Mouse (Mus musculus): ENCODE results near the gene Mat1a. TPM values are rescaled to one million over a fixed set of nuclear protein-coding genes. Genes with fewer than 3 reads are reported as not detected.

Mat1a gene
- polyA plus RNA-seq, 2 experiments, result 8.3 to 20.4 TPM

DNA sequence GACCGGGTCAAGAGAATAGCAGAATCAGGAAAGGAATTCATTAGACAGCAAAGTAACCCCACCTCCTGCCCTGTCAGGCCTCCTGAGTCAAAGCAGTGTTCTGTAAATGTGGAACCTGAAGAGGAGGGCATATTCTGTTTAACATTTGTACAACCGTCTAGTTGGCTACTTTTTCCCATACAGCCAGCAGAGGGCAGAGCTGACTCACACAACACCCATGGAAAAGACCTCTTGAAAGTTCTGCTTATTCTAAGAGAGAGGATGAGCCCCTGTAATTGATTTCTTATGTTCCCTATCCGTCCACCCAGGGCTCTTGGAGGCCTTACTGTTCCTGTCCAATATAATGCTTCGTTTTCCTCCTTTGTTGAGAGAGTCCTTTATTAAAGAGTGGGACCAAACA is 23.2 kb downstream of the Mat1a start:
- H3K9me3 ChIP-seq (ENCODE audit: control insufficient read depth, low read length), result no peaks in the 10 kb centered on the region
- WGBS (ENCODE audit: insufficient replicate concordance), result 10% methylated on average over 4 of the region's 4 CpGs

GRCm38 (mm10) chr14:41131540-41131939 is 26.7 kb downstream of the Mat1a start, which contains the start of gene Sftpa1:
Sftpa1 (plus strand) TSS chr14:41131782.
- Histone ChIP-seq H3K27ac (no peak within 1 kb of the TSS), H3K4me1 (replicated peaks; ENCODE audit: control insufficient read depth in 2 of 2, insufficient read depth in 2 of 2, low read length in 1 of 2) (no peaks in the 10 kb centered on the region), H3K27me3 (ENCODE audit: control insufficient read depth, insufficient read depth, low read length) (no peaks in the 10 kb centered on the region), H3K36me3 (replicated peaks; ENCODE audit: control insufficient read depth, insufficient read depth, low read depth) (no peaks in the 10 kb centered on the region), H3K4me3 (ENCODE audit: insufficient read depth in 1 of 2, low read depth in 2 of 2, low read length in 2 of 2) (no peak within 1 kb of the TSS), H3K9ac (replicated peaks) (no peak within 1 kb of the TSS), H3K9me3 (ENCODE audit: control insufficient read depth, low read length) (no peaks in the 10 kb centered on the region), H3K4me2 (ENCODE audit: low read depth) (no peak within 1 kb of the TSS)
- TF ChIP-seq CTCF (IDR thresholded peaks at IDR 0.05; ENCODE audit: low read depth) (no peak), EP300 (IDR thresholded peaks at IDR 0.05; ENCODE audit: low read depth) (no peak)
- 56% methylated on average over 7 of the region's 7 CpGs for WGBS (ENCODE audit: insufficient replicate concordance)
- no peak for DNase-seq (ENCODE audit: low read depth in 3 of 3, low spot score in 3 of 3)
- no peak for ATAC-seq (ENCODE audit: insufficient read depth)

More for the DNA sequence above, 23.2 kb downstream of the Mat1a start:
- ATAC-seq (ENCODE audit: insufficient read depth) (no peak), DNase-seq (ENCODE audit: low read depth in 3 of 3, low spot score in 3 of 3) (peak in 1 of 3 experiments; percentile 9)
- Histone ChIP-seq H3K27ac (no peak overlapping the region), H3K27me3 (ENCODE audit: control insufficient read depth, insufficient read depth, low read length) (no peaks in the 10 kb centered on the region), H3K4me3 (ENCODE audit: insufficient read depth in 1 of 2, low read depth in 2 of 2, low read length in 2 of 2) (no peak overlapping the region), H3K36me3 (replicated peaks; ENCODE audit: control insufficient read depth, insufficient read depth, low read depth) (no peaks in the 10 kb centered on the region), H3K9ac (replicated peaks) (no peak overlapping the region), H3K4me1 (replicated peaks; ENCODE audit: control insufficient read depth in 2 of 2, insufficient read depth in 2 of 2, low read length in 1 of 2) (no peaks in the 10 kb centered on the region), H3K4me2 (ENCODE audit: low read depth) (no peak overlapping the region)
- TF ChIP-seq EP300 (IDR thresholded peaks at IDR 0.05; ENCODE audit: low read depth), result no peak
- TF ChIP-seq CTCF (IDR thresholded peaks at IDR 0.05; ENCODE audit: low read depth), result peak; percentile 57

GRCm38 (mm10) chr14:41137006-41137405 is 32.2 kb downstream of the Mat1a start:
- Histone ChIP-seq H3K36me3 (replicated peaks; ENCODE audit: control insufficient read depth, insufficient read depth, low read depth) (no peaks in the 10 kb centered on the region), H3K4me3 (ENCODE audit: insufficient read depth in 1 of 2, low read depth in 2 of 2, low read length in 2 of 2) (no peak overlapping the region), H3K4me2 (ENCODE audit: low read depth) (no peak overlapping the region), H3K4me1 (replicated peaks; ENCODE audit: control insufficient read depth in 2 of 2, insufficient read depth in 2 of 2, low read length in 1 of 2) (no peaks in the 10 kb centered on the region), H3K27ac (no peak overlapping the region), H3K9ac (replicated peaks) (no peak overlapping the region), H3K27me3 (ENCODE audit: control insufficient read depth, insufficient read depth, low read length) (no peaks in the 10 kb centered on the region), H3K9me3 (ENCODE audit: control insufficient read depth, low read length) (no peaks in the 10 kb centered on the region)
- no peak for ATAC-seq (ENCODE audit: insufficient read depth)
- DNase-seq (ENCODE audit: low read depth in 3 of 3, low spot score in 3 of 3), result no peak
- TF ChIP-seq EP300 (IDR thresholded peaks at IDR 0.05; ENCODE audit: low read depth) (no peak), CTCF (IDR thresholded peaks at IDR 0.05; ENCODE audit: low read depth) (no peak)

- Histone ChIP-seq H3K9me3 (ENCODE audit: control insufficient read depth, low read length) (no peaks in the 10 kb centered on the region), H3K4me3 (ENCODE audit: insufficient read depth in 1 of 2, low read depth in 2 of 2, low read length in 2 of 2) (no peak overlapping the region), H3K4me2 (ENCODE audit: low read depth) (no peak overlapping the region), H3K27me3 (ENCODE audit: control insufficient read depth, insufficient read depth, low read length) (no peaks in the 10 kb centered on the region), H3K27ac (no peak overlapping the region), H3K4me1 (replicated peaks; ENCODE audit: control insufficient read depth in 2 of 2, insufficient read depth in 2 of 2, low read length in 1 of 2) (no peaks in the 10 kb centered on the region), H3K9ac (replicated peaks) (no peak overlapping the region), H3K36me3 (replicated peaks; ENCODE audit: control insufficient read depth, insufficient read depth, low read depth) (no peaks in the 10 kb centered on the region)
- WGBS (ENCODE audit: insufficient replicate concordance), result 40% methylated on average over 1 of the region's 1 CpGs
- ATAC-seq (ENCODE audit: insufficient read depth) (no peak), DNase-seq (ENCODE audit: low read depth in 3 of 3, low spot score in 3 of 3) (no peak)
- TF ChIP-seq CTCF (IDR thresholded peaks at IDR 0.05; ENCODE audit: low read depth), result no peak
- TF ChIP-seq EP300 (IDR thresholded peaks at IDR 0.05; ENCODE audit: low read depth), result no peak
Measured at GRCm38 (mm10) chr14:41140686-41141085, 35.9 kb downstream of the Mat1a start.

DNA sequence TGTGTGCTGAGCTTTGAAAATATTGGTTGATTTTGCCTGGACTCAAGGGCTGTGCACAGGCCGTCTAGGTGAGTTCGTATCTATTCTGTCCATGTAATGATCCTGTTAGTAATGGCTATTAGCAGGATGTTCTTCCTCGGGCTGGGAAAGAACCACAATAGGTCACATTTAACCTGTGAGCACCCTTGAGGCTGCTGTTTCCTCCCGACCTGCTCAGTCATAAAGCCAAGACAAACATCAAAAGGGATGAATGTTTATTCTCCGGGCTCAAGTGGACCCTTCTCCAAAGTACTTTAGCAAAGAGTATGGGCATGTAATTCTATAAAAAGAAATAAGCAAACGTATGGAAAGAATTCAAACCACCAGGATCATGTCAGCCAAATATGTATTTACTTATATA is 41.2 kb downstream of the Mat1a start:
- H3K9me3 ChIP-seq (ENCODE audit: control insufficient read depth, low read length), result no peaks in the 10 kb centered on the region
- no peak for TF ChIP-seq EP300 (IDR thresholded peaks at IDR 0.05; ENCODE audit: low read depth)
- H3K9ac ChIP-seq (replicated peaks), result no peak overlapping the region
- no peaks in the 10 kb centered on the region for H3K36me3 ChIP-seq (replicated peaks; ENCODE audit: control insufficient read depth, insufficient read depth, low read depth)
- H3K4me3 ChIP-seq (ENCODE audit: insufficient read depth in 1 of 2, low read depth in 2 of 2, low read length in 2 of 2), result no peak overlapping the region
- H3K4me2 ChIP-seq (ENCODE audit: low read depth), result no peak overlapping the region
- no peak for DNase-seq (ENCODE audit: low read depth in 3 of 3, low spot score in 3 of 3)
- H3K27ac ChIP-seq, result no peak overlapping the region
- H3K4me1 ChIP-seq (replicated peaks; ENCODE audit: control insufficient read depth in 2 of 2, insufficient read depth in 2 of 2, low read length in 1 of 2), result peaks cover 0 to 2% of the 10 kb centered on the region in 2 experiments; a peak in 2 of 4 replicates
- no peak for ATAC-seq (ENCODE audit: insufficient read depth)
- WGBS (ENCODE audit: insufficient replicate concordance), result 43% methylated on average over 6 of the region's 6 CpGs
- no peaks in the 10 kb centered on the region for H3K27me3 ChIP-seq (ENCODE audit: control insufficient read depth, insufficient read depth, low read length)
